In genomic region chr11:7016907-7017306, GRCm38 (mm10) we compare ENCODE assay signal across 13 mouse cellular contexts. TPM values are rescaled to one million over a fixed set of nuclear protein-coding genes. Genes with fewer than 3 reads are reported as not detected.
DNase-seq lines count a peak whose midpoint lies in the region; ATAC-seq and TF ChIP-seq lines count a peak whose summit lies in the region.
"Had no signal": no experiment of that assay in that cellular context is flagged by ENCODE, and none has a peak within 500 bp of the region (broad histone marks: within the 10 kb centered on the region; RNA-seq: fewer than 3 reads in every experiment).

No protein-coding gene starts in this region.

- H3K27ac ChIP-seq in left cerebral cortex, adult 2 months, result no peak overlapping the region; the same call in 1 of the 2 replicates
- H3K27ac ChIP-seq: kidney, embryonic 15.5 days had no signal

- DNase-seq in cerebellum, adult 8-10 months, result peak; percentile 43
- DNase-seq in left cerebral cortex, adult 2 months (ENCODE audit: extremely low spot score in 1 of 2, low spot score in 2 of 2), result peak; percentile 31 to 44
- DNase-seq in left cerebral cortex, postnatal 4 days, result no peak
- DNase-seq in layer of hippocampus, adult 9-11 months, result peak; percentile 85
- DNase-seq in telencephalon, adult 2 months (ENCODE audit: low read depth, low spot score), result peak; percentile 74
- no peak for DNase-seq in thymus, postnatal 0 days (ENCODE audit: low spot score)
- DNase-seq: heart, postnatal 14 days; lung, embryonic 14.5 days had no signal

- H3K4me3 ChIP-seq in left cerebral cortex, adult 2 months, result no peak overlapping the region
- H3K4me3 ChIP-seq: kidney, embryonic 15.5 days had no signal

- ATAC-seq in cerebellum, adult (ENCODE audit: insufficient number of reproducible peaks, low FRiP score, low TSS enrichment), result no peak
- ATAC-seq in inflammation-experienced regulatory T-cells, adult 6 months, result no peak
- ATAC-seq: Patski had no signal

- intact Hi-C loops in left cerebral cortex, adult 2 months (cut with DNase I), result loop anchor here (2.0 kb wide), 1 partner anchor 38 kb away; no protein-coding TSS in a partner anchor
- intact Hi-C loops in left cerebral cortex, postnatal 4 days (cut with DNase I), result no loop called here

- no peak for TF ChIP-seq CTCF in left cerebral cortex, adult 2 months (IDR thresholded peaks at IDR 0.05)

RNA-seq across cellular contexts. Expression of gene Adcy1, which starts 46.4 kb away (rescaled TPM):
- 100 to 1,000 TPM; 298 to 316 TPM for total RNA-seq in left cerebral cortex, adult 2 months (2021)
- 100 to 1,000 TPM; 328 to 375 TPM for total RNA-seq in left cerebral cortex, postnatal 4 days (2021)
- polyA plus RNA-seq in thymus, postnatal 0 days (2015; fragmentation: Nextera tagmentation; extraction: Ambion mirVana), result 1.5 and 1.6 TPM in 2 replicates
- polyA plus RNA-seq in inflammation-experienced regulatory T-cells, adult 6 months (2017; shearing (Covaris generic)), result under 1 TPM in 1 of 3 experiments, not detected in 2; 0.08 TPM
- total RNA-seq: megakaryocyte progenitor cell, adult 5-6 weeks had no signal

Comparison
In these comparisons a context has a peak if more than half of its experiments do, and no peak if none do; other contexts are left out.
1. DNase-seq: peak in cerebellum, adult 8-10 months (single experiment), left cerebral cortex, adult 2 months (2 of 2), layer of hippocampus, adult 9-11 months (single experiment) and telencephalon, adult 2 months (single experiment); none in left cerebral cortex, postnatal 4 days (single experiment) and thymus, postnatal 0 days (single experiment).